Mouse (Mus musculus): ENCODE measurements around the gene 4930415L06Rik. TPM values are rescaled to one million over a fixed set of nuclear protein-coding genes. Genes with fewer than 3 reads are reported as not detected.

The 4930415L06Rik gene
- total RNA-seq (2021): not detected
- long read RNA-seq: 0 reads

DNA sequence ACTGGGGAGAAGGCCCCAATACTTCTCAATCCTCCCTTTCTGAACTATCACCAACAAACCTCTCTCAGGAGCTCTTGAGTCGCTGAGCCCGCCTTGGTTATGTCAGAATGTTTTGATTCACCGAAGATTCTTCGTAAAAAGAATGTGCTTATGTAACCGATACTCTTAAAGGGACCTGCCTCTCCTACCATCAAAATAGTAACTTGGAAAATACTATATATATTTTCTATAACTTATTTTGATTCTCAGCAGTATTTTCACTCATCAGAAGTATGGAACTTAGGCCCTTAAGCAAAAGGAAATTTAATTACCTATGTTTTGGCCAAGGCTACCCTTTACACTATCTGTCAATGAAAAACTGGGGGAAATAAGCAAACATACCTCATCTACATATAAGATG, at the start of gene 4930415L06Rik:
Gene 4930415L06Rik (minus strand): TSS at position 101 of the 400 bp plus-strand sequence.
- no peak for DNase-seq (ENCODE audit: low spot score in 2 of 2)

DNA sequence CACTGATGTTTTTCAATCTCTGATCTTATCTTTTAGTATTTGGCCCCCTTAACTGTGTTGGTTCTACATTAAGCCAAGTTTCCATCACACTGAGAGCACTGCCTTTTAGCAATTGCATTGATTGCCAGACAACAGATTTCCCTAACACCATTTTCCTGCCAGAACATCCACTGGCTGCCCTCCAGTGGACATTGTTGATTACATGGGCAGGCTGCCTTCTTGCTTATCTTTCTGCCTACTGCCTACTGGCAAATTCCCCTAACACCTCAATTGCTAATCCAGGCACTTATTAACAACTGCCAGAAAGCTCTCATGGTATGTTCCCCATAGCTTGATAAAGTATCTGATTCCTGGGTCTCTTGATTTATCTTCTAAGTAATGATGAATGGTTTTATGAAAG, 46.0 kb upstream of the 4930415L06Rik start:
- DNase-seq (ENCODE audit: low spot score in 2 of 2): peak in 1 of 2 experiments; percentile 2

DNA sequence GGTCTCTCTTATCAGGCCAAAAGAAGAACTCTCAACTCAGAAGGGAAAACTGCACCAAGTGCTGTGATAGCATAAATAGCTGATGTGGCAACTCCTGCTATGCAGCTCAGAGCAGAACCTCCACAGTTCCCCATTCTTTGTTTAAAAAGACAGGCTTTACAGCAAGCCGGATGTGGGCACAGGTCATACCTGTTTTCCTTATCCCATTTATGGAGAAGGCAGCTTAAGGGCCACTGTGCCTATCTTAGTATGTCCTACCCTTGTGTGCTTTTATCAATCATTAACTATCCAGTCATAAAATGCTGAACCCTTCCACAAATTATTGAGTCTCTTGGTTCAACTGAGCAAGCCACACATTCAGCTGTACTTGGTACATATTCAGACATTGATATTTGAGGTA, 27.8 kb downstream of the 4930415L06Rik start:
- DNase-seq (ENCODE audit: low spot score in 2 of 2): no peak

Other genes with a start within 250 kb of the 4930415L06Rik start
- gene 4932429P05Rik, start 180.6 kb downstream of the 4930415L06Rik start, total RNA-seq (2021): not detected